Mouse (Mus musculus): ENCODE results near the gene Mei4. TPM values are rescaled to one million over a fixed set of nuclear protein-coding genes. Genes with fewer than 3 reads are reported as not detected.

Gene Mei4
- polyA plus RNA-seq (2015; fragmentation: Nextera tagmentation; extraction: Ambion mirVana): 0.87 TPM in 2 replicates

GRCm38 (mm10) chr9:81863181-81863887 is at the start of gene Mei4:
Gene Mei4 (plus strand): TSS chr9:81863670.
- 2% methylated on average over 32 of the region's 32 CpGs for WGBS
- peak within 1 kb of the TSS; percentile 85 for H3K4me2 ChIP-seq (ENCODE audit: low read depth, low read length)
- peak; percentile 100 for ATAC-seq
- no peaks in the 10 kb centered on the region for H3K9me3 ChIP-seq (ENCODE audit: control insufficient read depth, low read length)
- no peaks in the 10 kb centered on the region for H3K36me3 ChIP-seq (ENCODE audit: control insufficient read depth, insufficient read depth, low read length)
- 0 out of 2 replicates have a peak, but pooled peaks cover 3% of the 10 kb centered on the region for H3K4me1 ChIP-seq (ENCODE audit: control insufficient read depth, insufficient read depth, low read length)
- peak within 1 kb of the TSS; percentile 69 for H3K9ac ChIP-seq (ENCODE audit: low read depth, low read length)
- H3K4me3 ChIP-seq (ENCODE audit: low read length): peak within 1 kb of the TSS; percentile 60
- peaks cover 4% of the 10 kb centered on the region; the same call in 1 of the 2 replicates for H3K27me3 ChIP-seq (replicated peaks; ENCODE audit: control insufficient read depth, insufficient read depth, low read length)
- H3K27ac ChIP-seq (ENCODE audit: low read length): no peak within 1 kb of the TSS

GRCm38 (mm10) chr9:81819715-81820373 is 43.6 kb upstream of the Mei4 start:
- 82% methylated on average over 1 of the region's 1 CpGs for WGBS
- Histone ChIP-seq H3K36me3 (ENCODE audit: control insufficient read depth, insufficient read depth, low read length) (no peaks in the 10 kb centered on the region), H3K27me3 (replicated peaks; ENCODE audit: control insufficient read depth, insufficient read depth, low read length) (no peaks in the 10 kb centered on the region), H3K9ac (ENCODE audit: low read depth, low read length) (no peak overlapping the region), H3K4me1 (ENCODE audit: control insufficient read depth, insufficient read depth, low read length) (no peaks in the 10 kb centered on the region), H3K27ac (ENCODE audit: low read length) (no peak overlapping the region), H3K4me3 (ENCODE audit: low read length) (no peak overlapping the region), H3K9me3 (ENCODE audit: control insufficient read depth, low read length) (no peaks in the 10 kb centered on the region), H3K4me2 (ENCODE audit: low read depth, low read length) (no peak overlapping the region)
- ATAC-seq: no peak

DNA sequence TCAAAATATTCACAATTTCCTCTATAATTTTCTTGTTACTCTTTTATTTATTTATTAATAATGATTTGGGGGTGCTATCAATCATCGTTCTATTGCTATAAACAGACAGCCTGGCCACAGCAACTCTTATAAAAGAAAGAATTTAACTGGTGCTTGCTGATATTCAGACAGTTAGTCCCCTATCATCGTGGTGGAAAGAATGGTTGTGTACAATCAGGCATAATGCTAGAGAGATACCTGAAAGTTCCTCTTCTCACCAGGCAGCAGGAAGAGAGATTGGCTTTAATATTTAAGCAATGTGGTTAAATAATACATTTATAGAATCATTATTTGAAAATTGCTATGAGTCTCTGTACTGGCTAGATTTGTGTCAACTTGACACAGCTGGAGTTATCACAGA is 35.9 kb upstream of the Mei4 start:
- H3K9ac ChIP-seq (ENCODE audit: low read depth, low read length): no peak overlapping the region
- 85% methylated on average over 2 of the region's 2 CpGs for WGBS
- no peak for ATAC-seq
- no peak overlapping the region for H3K4me2 ChIP-seq (ENCODE audit: low read depth, low read length)
- H3K4me1 ChIP-seq (ENCODE audit: control insufficient read depth, insufficient read depth, low read length): no peaks in the 10 kb centered on the region
- H3K27ac ChIP-seq (ENCODE audit: low read length): no peak overlapping the region
- H3K9me3 ChIP-seq (ENCODE audit: control insufficient read depth, low read length): no peaks in the 10 kb centered on the region
- H3K36me3 ChIP-seq (ENCODE audit: control insufficient read depth, insufficient read depth, low read length): no peaks in the 10 kb centered on the region
- H3K4me3 ChIP-seq (ENCODE audit: low read length): no peak overlapping the region
- H3K27me3 ChIP-seq (replicated peaks; ENCODE audit: control insufficient read depth, insufficient read depth, low read length): no peaks in the 10 kb centered on the region

DNA sequence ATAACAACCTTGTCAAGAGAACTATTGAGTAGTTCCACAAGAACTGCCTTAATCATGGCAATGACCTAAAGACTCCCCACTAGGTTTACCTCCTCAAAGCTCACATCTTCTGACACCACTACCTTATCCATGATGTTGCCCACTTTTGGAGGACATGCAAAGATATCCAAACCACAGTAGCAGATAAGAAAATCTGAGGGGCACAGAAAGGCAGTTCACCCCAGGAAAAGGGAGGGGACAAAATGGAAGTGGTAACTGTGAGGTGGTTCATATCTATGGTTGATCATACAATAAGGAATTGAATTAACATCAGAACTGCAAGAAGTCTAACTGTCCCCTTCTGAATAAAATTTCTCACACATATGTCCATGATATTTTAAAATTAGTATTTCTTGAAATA is 29.4 kb upstream of the Mei4 start:
- ATAC-seq: no peak
- Histone ChIP-seq H3K27ac (ENCODE audit: low read length) (no peak overlapping the region), H3K9ac (ENCODE audit: low read depth, low read length) (no peak overlapping the region), H3K27me3 (replicated peaks; ENCODE audit: control insufficient read depth, insufficient read depth, low read length) (no peaks in the 10 kb centered on the region), H3K4me3 (ENCODE audit: low read length) (no peak overlapping the region), H3K4me1 (ENCODE audit: control insufficient read depth, insufficient read depth, low read length) (no peaks in the 10 kb centered on the region), H3K9me3 (ENCODE audit: control insufficient read depth, low read length) (no peaks in the 10 kb centered on the region), H3K36me3 (ENCODE audit: control insufficient read depth, insufficient read depth, low read length) (no peaks in the 10 kb centered on the region), H3K4me2 (ENCODE audit: low read depth, low read length) (no peak overlapping the region)

GRCm38 (mm10) chr9:81858861-81859260 is 4.6 kb upstream of the Mei4 start:
- Histone ChIP-seq H3K27me3 (replicated peaks; ENCODE audit: control insufficient read depth, insufficient read depth, low read length) (peaks cover 4% of the 10 kb centered on the region; the same call in 1 of the 2 replicates), H3K27ac (ENCODE audit: low read length) (no peak overlapping the region), H3K4me3 (ENCODE audit: low read length) (no peak overlapping the region), H3K36me3 (ENCODE audit: control insufficient read depth, insufficient read depth, low read length) (no peaks in the 10 kb centered on the region), H3K4me1 (ENCODE audit: control insufficient read depth, insufficient read depth, low read length) (0 out of 2 replicates have a peak, but pooled peaks cover 3% of the 10 kb centered on the region), H3K9me3 (ENCODE audit: control insufficient read depth, low read length) (no peaks in the 10 kb centered on the region), H3K9ac (ENCODE audit: low read depth, low read length) (no peak overlapping the region), H3K4me2 (ENCODE audit: low read depth, low read length) (no peak overlapping the region)
- ATAC-seq: no peak
- WGBS: 14% methylated on average over 1 of the region's 1 CpGs

- no peaks in the 10 kb centered on the region for H3K36me3 ChIP-seq (ENCODE audit: control insufficient read depth, insufficient read depth, low read length)
- no peak overlapping the region for H3K27ac ChIP-seq (ENCODE audit: low read length)
- H3K27me3 ChIP-seq (replicated peaks; ENCODE audit: control insufficient read depth, insufficient read depth, low read length): peaks cover 4% of the 10 kb centered on the region; the same call in 1 of the 2 replicates
- no peaks in the 10 kb centered on the region for H3K9me3 ChIP-seq (ENCODE audit: control insufficient read depth, low read length)
- no peak for ATAC-seq
- 0 out of 2 replicates have a peak, but pooled peaks cover 3% of the 10 kb centered on the region for H3K4me1 ChIP-seq (ENCODE audit: control insufficient read depth, insufficient read depth, low read length)
- peak overlapping the region; percentile 69 for H3K9ac ChIP-seq (ENCODE audit: low read depth, low read length)
- WGBS: 18% methylated on average over 13 of the region's 13 CpGs
- H3K4me3 ChIP-seq (ENCODE audit: low read length): peak overlapping the region; percentile 60
- peak overlapping the region; percentile 85 for H3K4me2 ChIP-seq (ENCODE audit: low read depth, low read length)
Measured at GRCm38 (mm10) chr9:81863888-81864234, 391 bp downstream of the Mei4 start.

DNA sequence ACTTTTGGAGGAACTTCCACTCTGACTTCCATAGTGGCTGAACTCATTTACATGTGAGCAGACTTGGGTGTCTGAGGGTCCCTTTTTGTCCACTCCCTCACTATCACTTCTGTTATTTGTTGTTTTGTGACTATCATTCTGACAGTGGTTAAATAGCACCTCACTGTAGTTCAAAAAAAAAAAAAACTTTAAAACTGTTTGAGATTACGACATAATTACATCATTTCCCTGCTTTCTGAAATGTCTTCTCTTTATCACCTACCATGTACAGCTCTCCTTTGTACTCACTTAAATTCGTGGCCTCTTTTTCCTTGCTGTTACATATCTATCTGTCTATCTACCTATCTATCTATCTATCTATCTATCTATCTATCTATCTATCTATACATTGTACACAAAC is 2.6 kb downstream of the Mei4 start:
- ATAC-seq: no peak
- no peak overlapping the region for H3K4me3 ChIP-seq (ENCODE audit: low read length)
- H3K4me1 ChIP-seq (ENCODE audit: control insufficient read depth, insufficient read depth, low read length): 0 out of 2 replicates have a peak, but pooled peaks cover 3% of the 10 kb centered on the region
- no peaks in the 10 kb centered on the region for H3K36me3 ChIP-seq (ENCODE audit: control insufficient read depth, insufficient read depth, low read length)
- no peaks in the 10 kb centered on the region for H3K9me3 ChIP-seq (ENCODE audit: control insufficient read depth, low read length)
- WGBS: 63% methylated on average over 2 of the region's 2 CpGs
- H3K4me2 ChIP-seq (ENCODE audit: low read depth, low read length): no peak overlapping the region
- no peak overlapping the region for H3K9ac ChIP-seq (ENCODE audit: low read depth, low read length)
- H3K27me3 ChIP-seq (replicated peaks; ENCODE audit: control insufficient read depth, insufficient read depth, low read length): peaks cover 4% of the 10 kb centered on the region; the same call in 1 of the 2 replicates
- no peak overlapping the region for H3K27ac ChIP-seq (ENCODE audit: low read length)

GRCm38 (mm10) chr9:81921456-81921855 is 58.0 kb downstream of the Mei4 start:
- 97% methylated on average over 1 of the region's 1 CpGs for WGBS
- Histone ChIP-seq H3K36me3 (ENCODE audit: control insufficient read depth, insufficient read depth, low read length) (no peaks in the 10 kb centered on the region), H3K27ac (ENCODE audit: low read length) (no peak overlapping the region), H3K4me3 (ENCODE audit: low read length) (no peak overlapping the region), H3K4me2 (ENCODE audit: low read depth, low read length) (no peak overlapping the region), H3K4me1 (ENCODE audit: control insufficient read depth, insufficient read depth, low read length) (no peaks in the 10 kb centered on the region), H3K9me3 (ENCODE audit: control insufficient read depth, low read length) (no peaks in the 10 kb centered on the region), H3K27me3 (replicated peaks; ENCODE audit: control insufficient read depth, insufficient read depth, low read length) (no peaks in the 10 kb centered on the region), H3K9ac (ENCODE audit: low read depth, low read length) (no peak overlapping the region)
- ATAC-seq: no peak

DNA sequence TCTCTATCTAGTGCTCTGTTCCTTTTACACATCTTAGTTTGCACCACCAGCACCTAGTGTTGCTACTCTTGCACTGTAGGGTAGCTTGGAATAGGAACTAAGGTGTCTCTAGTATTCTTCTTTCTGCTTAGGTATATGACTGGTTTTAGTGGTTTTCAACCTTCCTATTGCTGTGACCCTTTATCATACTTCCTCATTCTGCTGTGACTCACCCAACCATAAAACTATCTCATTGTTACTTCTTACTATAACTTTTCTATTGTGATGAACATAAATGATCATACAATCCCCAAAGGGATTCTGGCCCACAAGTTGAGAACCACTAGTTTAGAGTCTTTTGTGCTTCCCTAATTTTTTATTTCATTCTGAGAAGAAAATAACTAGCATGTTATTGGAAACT is 61.3 kb downstream of the Mei4 start:
- Histone ChIP-seq H3K27ac (ENCODE audit: low read length) (no peak overlapping the region), H3K4me1 (ENCODE audit: control insufficient read depth, insufficient read depth, low read length) (no peaks in the 10 kb centered on the region), H3K36me3 (ENCODE audit: control insufficient read depth, insufficient read depth, low read length) (no peaks in the 10 kb centered on the region), H3K9ac (ENCODE audit: low read depth, low read length) (no peak overlapping the region), H3K4me3 (ENCODE audit: low read length) (no peak overlapping the region), H3K27me3 (replicated peaks; ENCODE audit: control insufficient read depth, insufficient read depth, low read length) (no peaks in the 10 kb centered on the region), H3K9me3 (ENCODE audit: control insufficient read depth, low read length) (no peaks in the 10 kb centered on the region), H3K4me2 (ENCODE audit: low read depth, low read length) (no peak overlapping the region)
- no peak for ATAC-seq
